Mouse (Mus musculus) ES-E14 (cell line): ENCODE data around the gene Lrif1.
"Not testable (repeated sequence)": the region's sequence is repeated elsewhere in the genome, so short reads cannot be mapped to it uniquely, and the experiment has no call there.

ENCODE experiments used
- CHD2 ChIP-seq: IDR thresholded peaks from 2 replicates; pipeline ENCODE4 v1.6.1; 2014; ENCODE audit warnings: mild to moderate bottlenecking, low read depth, low read length, inconsistent platforms
- HCFC1 ChIP-seq: IDR thresholded peaks from 2 replicates; pipeline ENCODE4 v1.6.1; 2012; ENCODE audit warnings: low read length, inconsistent platforms, borderline replicate concordance; ENCODE audit not compliant: insufficient read depth
- MAFK ChIP-seq: IDR thresholded peaks from 2 replicates; pipeline ENCODE4 v1.6.1; 2014; ENCODE audit warnings: mild to moderate bottlenecking, low read depth, low read length, inconsistent platforms; ENCODE audit not compliant: insufficient read depth
- ZC3H11A ChIP-seq: IDR thresholded peaks from 2 replicates; pipeline ENCODE4 v1.6.1; 2012; ENCODE audit warnings: low read depth, mild to moderate bottlenecking, inconsistent platforms, low read length, borderline replicate concordance

DNA sequence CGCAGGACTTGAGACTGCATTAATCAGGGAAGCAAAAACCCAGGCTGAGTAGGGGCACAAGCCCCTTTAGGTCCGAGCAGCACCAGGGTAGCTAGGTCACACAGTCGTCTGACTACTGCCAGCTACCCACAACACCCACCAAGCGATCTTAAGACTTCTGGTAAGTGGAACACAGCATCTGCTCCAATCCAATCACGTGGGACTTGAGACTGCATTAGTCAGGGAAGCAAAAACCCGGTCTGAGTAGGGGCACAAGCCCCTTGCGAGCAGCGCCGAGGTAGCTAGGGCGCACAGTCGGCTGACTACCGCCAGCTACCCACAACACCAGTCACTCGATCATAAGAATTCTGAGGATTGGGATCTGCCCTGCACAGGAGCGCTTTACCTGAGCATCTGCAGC, 12.0 kb upstream of the Lrif1 start:
- not testable (repeated sequence) for TF ChIP-seq MAFK, HCFC1, CHD2, ZC3H11A
